Mouse (Mus musculus): ENCODE data around the gene Tprkb. TPM values are rescaled to one million over a fixed set of nuclear protein-coding genes. Genes with fewer than 3 reads are reported as not detected.
"Not testable (repeated sequence)": the region's sequence is repeated elsewhere in the genome, so short reads cannot be mapped to it uniquely, and the experiment has no call there.

Gene Tprkb
- polyA plus RNA-seq, 1 experiment from 2014 or later: 21.7 TPM

GRCm38 (mm10) chr6:85974941-85975617 is 63.4 kb downstream of the Tprkb start:
- Histone ChIP-seq H3K36me3 (ENCODE audit: control insufficient read depth, insufficient read depth, low read length) (no peaks in the 10 kb centered on the region), H3K27me3 (ENCODE audit: control insufficient read depth, insufficient read depth, low read length) (no peaks in the 10 kb centered on the region), H3K9me3 (replicated peaks; ENCODE audit: control insufficient read depth, low read length) (no peaks in the 10 kb centered on the region), H3K27ac (ENCODE audit: low read depth, low read length) (no peak overlapping the region), H3K4me2 (no peak overlapping the region), H3K4me1 (ENCODE audit: control insufficient read depth, insufficient read depth, low read length) (no peaks in the 10 kb centered on the region), H3K4me3 (ENCODE audit: low read depth, low read length) (no peak overlapping the region), H3K9ac (ENCODE audit: low read depth, low read length) (no peak overlapping the region)
- 41% methylated on average over 10 of the region's 10 CpGs for WGBS (ENCODE audit: insufficient replicate concordance)
- no peak for ATAC-seq (replicated peaks; ENCODE audit: insufficient number of reproducible peaks, low FRiP score, low TSS enrichment)

DNA sequence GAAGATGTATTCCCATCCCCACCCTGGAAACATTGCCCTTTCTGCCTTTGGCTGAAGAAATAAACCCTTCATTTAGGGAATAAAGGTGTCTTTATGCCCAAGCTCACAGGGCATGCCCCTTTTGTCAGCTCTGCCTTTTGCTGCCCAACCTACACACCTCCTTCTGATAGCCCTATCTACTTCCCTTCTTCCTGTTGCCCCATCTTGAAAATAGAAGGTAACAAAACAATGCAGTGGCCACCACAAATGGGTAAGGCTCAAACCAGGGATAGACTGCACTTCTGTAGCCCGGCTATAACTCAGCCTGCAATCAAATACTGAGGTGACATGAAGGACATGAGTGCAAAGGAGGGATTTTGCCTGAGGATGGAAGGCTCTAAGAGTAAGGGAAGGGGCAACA is 64.1 kb downstream of the Tprkb start:
- 71% methylated on average over 1 of the region's 1 CpGs for WGBS (ENCODE audit: insufficient replicate concordance)
- H3K27me3 ChIP-seq (ENCODE audit: control insufficient read depth, insufficient read depth, low read length): no peaks in the 10 kb centered on the region
- no peak overlapping the region for H3K27ac ChIP-seq (ENCODE audit: low read depth, low read length)
- H3K4me1 ChIP-seq (ENCODE audit: control insufficient read depth, insufficient read depth, low read length): no peaks in the 10 kb centered on the region
- ATAC-seq (replicated peaks; ENCODE audit: insufficient number of reproducible peaks, low FRiP score, low TSS enrichment): no peak
- no peaks in the 10 kb centered on the region for H3K9me3 ChIP-seq (replicated peaks; ENCODE audit: control insufficient read depth, low read length)
- no peaks in the 10 kb centered on the region for H3K36me3 ChIP-seq (ENCODE audit: control insufficient read depth, insufficient read depth, low read length)
- H3K9ac ChIP-seq (ENCODE audit: low read depth, low read length): no peak overlapping the region
- H3K4me3 ChIP-seq (ENCODE audit: low read depth, low read length): no peak overlapping the region
- H3K4me2 ChIP-seq: no peak overlapping the region

GRCm38 (mm10) chr6:85976242-85976641 is 64.6 kb downstream of the Tprkb start:
- Histone ChIP-seq H3K9ac (ENCODE audit: low read depth, low read length) (no peak overlapping the region), H3K4me2 (no peak overlapping the region), H3K27ac (ENCODE audit: low read depth, low read length) (no peak overlapping the region), H3K36me3 (ENCODE audit: control insufficient read depth, insufficient read depth, low read length) (no peaks in the 10 kb centered on the region), H3K4me1 (ENCODE audit: control insufficient read depth, insufficient read depth, low read length) (no peaks in the 10 kb centered on the region), H3K9me3 (replicated peaks; ENCODE audit: control insufficient read depth, low read length) (no peaks in the 10 kb centered on the region), H3K4me3 (ENCODE audit: low read depth, low read length) (no peak overlapping the region), H3K27me3 (ENCODE audit: control insufficient read depth, insufficient read depth, low read length) (no peaks in the 10 kb centered on the region)
- no peak for ATAC-seq (replicated peaks; ENCODE audit: insufficient number of reproducible peaks, low FRiP score, low TSS enrichment)
- WGBS (ENCODE audit: insufficient replicate concordance): 84% methylated on average over 5 of the region's 5 CpGs

DNA sequence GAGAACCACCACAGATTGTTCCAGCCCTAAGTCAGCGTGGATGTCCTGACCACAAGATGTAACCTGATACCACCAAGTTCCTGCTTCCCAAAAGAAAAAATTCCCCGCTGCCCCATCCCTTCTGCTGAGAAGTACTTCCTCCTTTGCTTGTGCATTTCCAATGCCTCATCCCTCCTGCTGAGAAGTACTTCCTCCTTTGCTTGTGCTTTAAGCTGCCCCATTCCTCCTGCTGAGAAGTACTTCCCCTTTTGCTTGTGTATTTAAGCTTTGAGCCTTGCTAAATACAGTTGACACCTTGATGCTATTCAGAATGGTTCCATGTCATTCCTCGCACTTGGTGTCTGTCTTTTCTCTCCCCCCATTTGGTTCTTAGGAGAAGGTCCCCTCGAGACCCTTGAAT is 67.1 kb downstream of the Tprkb start:
- not testable (repeated sequence) for ATAC-seq (replicated peaks; ENCODE audit: insufficient number of reproducible peaks, low FRiP score, low TSS enrichment); H3K4me1 ChIP-seq (ENCODE audit: control insufficient read depth, insufficient read depth, low read length)
- WGBS (ENCODE audit: insufficient replicate concordance): 71% methylated on average over 4 of the region's 4 CpGs

More for the DNA sequence above, 67.1 kb downstream of the Tprkb start:
- not testable (repeated sequence) for H3K4me3 ChIP-seq (ENCODE audit: low read depth, low read length); H3K27me3 ChIP-seq (ENCODE audit: control insufficient read depth, insufficient read depth, low read length); H3K9ac ChIP-seq (ENCODE audit: low read depth, low read length); H3K4me2 ChIP-seq; H3K9me3 ChIP-seq (replicated peaks; ENCODE audit: control insufficient read depth, low read length); H3K36me3 ChIP-seq (ENCODE audit: control insufficient read depth, insufficient read depth, low read length); H3K27ac ChIP-seq (ENCODE audit: low read depth, low read length)

Other genes with a start within 250 kb of the Tprkb start
- gene Nat8f7, start 198.7 kb upstream of the Tprkb start, polyA plus RNA-seq (2014; fragmentation: Nextera tagmentation; extraction: Ambion mirVana): not detected in 2 replicates
- 0.31 and 0.37 TPM in 2 replicates for gene Nat8f3, start 146.1 kb upstream of the Tprkb start, polyA plus RNA-seq (2014; fragmentation: Nextera tagmentation; extraction: Ambion mirVana)
- gene Nat8f6, start 90.9 kb upstream of the Tprkb start, polyA plus RNA-seq (2014; fragmentation: Nextera tagmentation; extraction: Ambion mirVana): not detected in 2 replicates
- gene Nat8f5, start 90.9 kb upstream of the Tprkb start, polyA plus RNA-seq (2014; fragmentation: Nextera tagmentation; extraction: Ambion mirVana): not detected in 2 replicates
- gene Nat8, start 79.8 kb upstream of the Tprkb start, polyA plus RNA-seq (2014; fragmentation: Nextera tagmentation; extraction: Ambion mirVana): not detected in 2 replicates
- not detected in 2 replicates for gene Nat8f2, start 42.7 kb upstream of the Tprkb start, polyA plus RNA-seq (2014; fragmentation: Nextera tagmentation; extraction: Ambion mirVana)
- 1.6 and 2.3 TPM in 2 replicates for gene Nat8f4, start 7.0 kb upstream of the Tprkb start, polyA plus RNA-seq (2014; fragmentation: Nextera tagmentation; extraction: Ambion mirVana)
- gene Nat8f1, start 3.8 kb downstream of the Tprkb start, polyA plus RNA-seq (2014; fragmentation: Nextera tagmentation; extraction: Ambion mirVana): 3.6 and 4.8 TPM in 2 replicates
- gene Dusp11, start 49.8 kb downstream of the Tprkb start, polyA plus RNA-seq (2014; fragmentation: Nextera tagmentation; extraction: Ambion mirVana): 41.6 and 52.1 TPM in 2 replicates
- gene Figla, start 104.3 kb downstream of the Tprkb start, polyA plus RNA-seq (2014; fragmentation: Nextera tagmentation; extraction: Ambion mirVana): not detected in 2 replicates
- gene Add2, start 116.8 kb downstream of the Tprkb start, polyA plus RNA-seq (2014; fragmentation: Nextera tagmentation; extraction: Ambion mirVana): 11.9 and 16.4 TPM in 2 replicates

Measured in heart, embryonic 11.5 days (tissue).